Mouse (Mus musculus) embryonic fibroblast, embryonic 13.5 days (primary cell): ENCODE measurements around the gene Hist1h2bp.

ENCODE experiments used
- CTCF ChIP-seq: IDR thresholded peaks from 2 replicates; pipeline ENCODE4 v1.5.1; 2011; ENCODE audit warnings: mild to moderate bottlenecking, control low read depth, low read length, moderate library complexity, borderline replicate concordance; ENCODE audit not compliant: insufficient read depth
- POLR2A ChIP-seq: IDR thresholded peaks from 2 replicates; pipeline ENCODE4 v1.6.1; 2011; ENCODE audit warnings: low read depth, mild to moderate bottlenecking, control low read depth, low read length, moderate library complexity

DNA sequence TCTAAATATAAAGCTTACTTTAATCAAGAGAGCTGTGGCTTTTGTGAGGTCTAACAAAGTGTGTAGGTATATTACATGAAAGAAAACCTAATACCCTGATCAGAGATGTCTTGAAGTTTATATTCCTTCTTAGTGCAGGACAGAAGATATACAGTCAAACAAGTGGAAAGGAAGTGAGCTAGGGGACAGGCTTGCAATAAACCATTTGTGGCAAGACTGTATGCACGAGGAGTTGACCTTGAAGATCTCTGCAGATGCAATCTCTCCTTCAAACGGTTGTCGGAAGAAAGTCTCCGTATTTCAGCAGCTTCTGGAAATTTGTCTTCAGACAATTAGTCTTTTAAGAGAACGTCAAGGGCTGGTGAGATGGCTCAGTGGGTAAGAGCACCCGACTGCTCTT lies 2.7 kb downstream of the Hist1h2bp start:
- TF ChIP-seq CTCF = no peak
- no peak for TF ChIP-seq POLR2A
